Mouse (Mus musculus) CH12.LX (cell line): Measurements from ENCODE around the gene Ehf. TPM values are rescaled to one million over a fixed set of nuclear protein-coding genes. Genes with fewer than 3 reads are reported as not detected.

Source experiments
- DNase-seq: peaks from one replicate; pipeline ENCODE4 v3.0.0-alpha.2; 2013; ENCODE audit errors: extremely low read depth
- H3K27ac ChIP-seq: 2 replicates; pipeline ENCODE4 v1.5.1; 2012; ENCODE audit warnings: low read depth, mild to moderate bottlenecking, control low read depth, moderate library complexity; ENCODE audit not compliant: insufficient read depth
- H3K27me3 ChIP-seq: replicated peaks from 2 replicates; pipeline ENCODE3; 2012; ENCODE audit warnings: inconsistent platforms
- H3K36me3 ChIP-seq, 2 experiments: replicated peaks in 1 of 2; 2 replicates each; pipeline versions ENCODE3 to v1.6.1; 2012; ENCODE audit warnings: inconsistent platforms in 1 of 2, low read length in 1 of 2, mild to moderate bottlenecking in 1 of 2, mixed read lengths in 1 of 2, moderate library complexity in 1 of 2; ENCODE audit not compliant: control insufficient read depth in 1 of 2, insufficient read depth in 1 of 2
- H3K4me1 ChIP-seq, 2 experiments: 2 replicates each; pipeline ENCODE4 v1.6.1; 2012; ENCODE audit warnings: inconsistent platforms in 1 of 2, moderate library complexity in 1 of 2; ENCODE audit not compliant: insufficient read depth in 2 of 2, control insufficient read depth in 1 of 2
- H3K4me2 ChIP-seq: 2 replicates; pipeline ENCODE4 v1.6.1; 2012; ENCODE audit warnings: low read depth, mild to moderate bottlenecking, control low read depth; ENCODE audit not compliant: poor library complexity, insufficient read depth, severe bottlenecking
- H3K4me3 ChIP-seq, 3 experiments: fragments of 150-350 bp in 1 of 3; sonication (generic) in 1 of 3; replicated peaks in 1 of 3; 2 replicates each; pipeline versions ENCODE3 to v1.5.1; 2011 to 2012; ENCODE audit warnings: low read depth in 2 of 3, low read length in 2 of 3, mild to moderate bottlenecking in 2 of 3, moderate library complexity in 2 of 3, control low read depth in 1 of 3, improper control_type of control experiment in 1 of 3, inconsistent platforms in 1 of 3, mixed read lengths in 1 of 3; ENCODE audit not compliant: poor library complexity in 1 of 3
- H3K79me2 ChIP-seq: replicated peaks from 2 replicates; pipeline ENCODE4 v1.6.1; 2012; ENCODE audit warnings: mild to moderate bottlenecking, moderate library complexity; ENCODE audit not compliant: control insufficient read depth, poor library complexity, insufficient read depth, severe bottlenecking; ENCODE audit errors: extremely low read depth
- H3K9ac ChIP-seq: 2 replicates; pipeline ENCODE4 v1.6.1; 2012; ENCODE audit warnings: low read depth, mild to moderate bottlenecking, control low read depth, moderate library complexity; ENCODE audit not compliant: insufficient read depth
- H3K9me3 ChIP-seq: replicated peaks from 2 replicates; pipeline ENCODE3; 2012; ENCODE audit warnings: low read length, inconsistent platforms, mixed read lengths
- CHD1 ChIP-seq: IDR thresholded peaks from 2 replicates; pipeline ENCODE4 v1.6.1; 2012; ENCODE audit warnings: low read depth, low read length, improper control_type of control experiment, inconsistent platforms
- E2F4 ChIP-seq: IDR thresholded peaks from 2 replicates; pipeline ENCODE4 v1.6.1; 2011; ENCODE audit warnings: low read depth, low read length, improper control_type of control experiment; ENCODE audit not compliant: insufficient replicate concordance
- ETS1 ChIP-seq: conservative IDR thresholded peaks from 2 replicates; pipeline ENCODE4 v1.6.1; 2012; ENCODE audit warnings: low read depth, mild to moderate bottlenecking, inconsistent platforms, low read length, improper control_type of control experiment, moderate library complexity
- GABPA ChIP-seq: IDR thresholded peaks from 2 replicates; pipeline ENCODE4 v1.6.1; 2012; ENCODE audit warnings: low read depth, low read length, improper control_type of control experiment, inconsistent platforms; ENCODE audit not compliant: insufficient replicate concordance
- HCFC1 ChIP-seq: IDR thresholded peaks from 2 replicates; pipeline ENCODE4 v1.6.1; 2012; ENCODE audit warnings: low read depth, mild to moderate bottlenecking, inconsistent platforms, low read length, improper control_type of control experiment
- IRF4 ChIP-seq: IDR thresholded peaks from 2 replicates; pipeline ENCODE4 v1.6.1; 2014; ENCODE audit warnings: low read depth, mild to moderate bottlenecking, inconsistent platforms, low read length, improper control_type of control experiment
- KAT2A ChIP-seq: IDR thresholded peaks from 2 replicates; pipeline ENCODE4 v1.6.1; 2012; ENCODE audit warnings: low read length, improper control_type of control experiment, inconsistent platforms; ENCODE audit not compliant: insufficient replicate concordance
- MAFK ChIP-seq: IDR thresholded peaks from 2 replicates; pipeline ENCODE4 v1.6.1; 2011; ENCODE audit warnings: low read length, improper control_type of control experiment; ENCODE audit not compliant: insufficient replicate concordance
- MAX ChIP-seq: IDR thresholded peaks from 2 replicates; pipeline ENCODE4 v1.6.1; 2011; ENCODE audit warnings: low read length, improper control_type of control experiment
- MEF2A ChIP-seq: IDR thresholded peaks from 2 replicates; pipeline ENCODE4 v1.6.1; 2014; ENCODE audit warnings: low read depth, mild to moderate bottlenecking, inconsistent platforms, low read length, improper control_type of control experiment, borderline replicate concordance
- MXI1 ChIP-seq: IDR thresholded peaks from 2 replicates; pipeline ENCODE4 v1.6.1; 2011; ENCODE audit warnings: mild to moderate bottlenecking, low read depth, low read length, improper control_type of control experiment
- MYC ChIP-seq: IDR thresholded peaks from 2 replicates; pipeline ENCODE4 v1.6.1; 2011; ENCODE audit warnings: low read depth, mild to moderate bottlenecking, improper control_type of control experiment, low read length
- NRF1 ChIP-seq: IDR thresholded peaks from 2 replicates; pipeline ENCODE4 v1.6.1; 2014; ENCODE audit warnings: low read depth, mild to moderate bottlenecking, inconsistent platforms, low read length, improper control_type of control experiment, moderate library complexity
- PAX5 ChIP-seq: IDR thresholded peaks from 2 replicates; pipeline ENCODE4 v1.6.1; 2012; ENCODE audit warnings: low read length, inconsistent platforms, mixed read lengths
- POLR2A ChIP-seq: IDR thresholded peaks from 2 replicates; pipeline ENCODE4 v1.6.1; 2011; ENCODE audit warnings: low read depth, mild to moderate bottlenecking, improper control_type of control experiment, low read length
- POLR2AphosphoS2 ChIP-seq: IDR thresholded peaks from 2 replicates; pipeline ENCODE4 v1.6.1; 2011; ENCODE audit warnings: low read depth, low read length, improper control_type of control experiment
- RAD21 ChIP-seq: IDR thresholded peaks from 2 replicates; pipeline ENCODE4 v1.6.1; 2011; ENCODE audit warnings: low read depth, mild to moderate bottlenecking, low read length, improper control_type of control experiment, moderate library complexity
- RCOR1 ChIP-seq: conservative IDR thresholded peaks from 2 replicates; pipeline ENCODE4 v1.6.1; 2012; ENCODE audit warnings: low read depth, mild to moderate bottlenecking, inconsistent platforms, low read length, improper control_type of control experiment
- SIN3A ChIP-seq: IDR thresholded peaks from 2 replicates; pipeline ENCODE4 v1.6.1; 2012; ENCODE audit warnings: low read length, improper control_type of control experiment, inconsistent platforms
- TBP ChIP-seq: conservative IDR thresholded peaks from 2 replicates; pipeline ENCODE4 v1.6.1; 2011; ENCODE audit warnings: low read depth, low read length, improper control_type of control experiment
- TCF12 ChIP-seq: IDR thresholded peaks from 2 replicates; pipeline ENCODE4 v1.6.1; 2014; ENCODE audit warnings: low read depth, mild to moderate bottlenecking, inconsistent platforms, low read length, improper control_type of control experiment
- UBTF ChIP-seq: IDR thresholded peaks from 2 replicates; pipeline ENCODE4 v1.6.1; 2012; ENCODE audit warnings: low read depth, mild to moderate bottlenecking, inconsistent platforms, low read length, improper control_type of control experiment, moderate library complexity
- ZKSCAN1 ChIP-seq: IDR thresholded peaks from 2 replicates; pipeline ENCODE4 v1.6.1; 2012; ENCODE audit warnings: low read depth, inconsistent platforms, low read length, improper control_type of control experiment, borderline replicate concordance
- ZNF384 ChIP-seq: IDR thresholded peaks from 2 replicates; pipeline ENCODE4 v1.6.1; 2012; ENCODE audit warnings: low read depth, low read length, improper control_type of control experiment, inconsistent platforms
- dilution Hi-C: fragments of 300-500 bp; cut with MboI; formaldehyde crosslinking; loops from 2 replicates; pipeline ENCODE4 v1.14.3; 2020; ENCODE audit warnings: low sequenced_read_pairs; ENCODE audit not compliant: extremely low pct_unique_long_range_greater_than_20kb, extremely low pct_ligation_motif_present
- in situ Hi-C: fragments of 300-500 bp; cut with MboI; formaldehyde crosslinking; loops from 3 replicates; pipeline ENCODE4 v1.14.3; 2019; ENCODE audit warnings: low sequenced_read_pairs, low pct_ligation_motif_present, low pct_unique_long_range_greater_than_20kb, mixed read lengths
- polyA plus RNA-seq: library from polyadenylated mRNA; unstranded; fragments of >175 nt; gene quantifications from 2 replicates; pipeline ENCODE4 v1.2.1, GENCODE M21; 2012; ENCODE audit warnings: low read depth; ENCODE audit not compliant: insufficient read length
- total RNA-seq, 2 experiments: library from RNA; depleted of rRNA; stranded (reverse); fragments of 300-350 nt in 1 of 2; fragments of >200 nt in 1 of 2; gene quantifications; 2 replicates each; pipeline ENCODE4 v1.2.3; 2012 to 2014

Ehf gene
- total and polyA plus RNA-seq, 3 experiments, result 0.63 to 0.64 TPM; not detected in 1

DNA sequence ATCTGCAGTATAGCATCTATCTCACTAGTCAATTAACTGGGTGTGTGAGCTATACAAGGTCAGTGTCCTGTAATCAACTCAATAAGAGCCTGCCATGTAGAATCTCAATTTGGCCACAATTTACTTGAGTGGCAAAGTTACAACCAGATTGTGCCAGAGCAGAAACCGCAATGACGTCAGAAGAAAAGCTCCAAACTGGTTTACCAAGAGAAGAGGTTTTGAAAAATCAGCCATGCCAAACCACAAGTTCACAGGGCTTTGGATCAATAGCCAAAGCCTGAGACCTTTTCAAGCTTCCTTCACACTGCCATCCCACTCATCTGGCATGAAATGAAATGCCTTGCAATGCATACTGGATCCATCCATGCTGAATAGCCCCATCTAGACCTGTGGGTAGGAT is 76.3 kb downstream of the Ehf start:
- no peak overlapping the region for H3K27ac ChIP-seq
- H3K27me3 ChIP-seq, result no peaks in the 10 kb centered on the region
- DNase-seq, result no peak
- no peaks in the 10 kb centered on the region for H3K79me2 ChIP-seq
- no peaks in the 10 kb centered on the region for H3K4me1 ChIP-seq
- H3K9ac ChIP-seq, result no peak overlapping the region
- in situ Hi-C loops, result no loop called here
- dilution Hi-C loops, result no loop called here
- TF ChIP-seq POLR2AphosphoS2 (no peak), RCOR1 (no peak), POLR2A (no peak), NRF1 (no peak), KAT2A (no peak), RAD21 (no peak), ETS1 (no peak), MYC (no peak), UBTF (no peak), PAX5 (no peak), TBP (no peak), GABPA (no peak)
- no peak overlapping the region for H3K4me2 ChIP-seq
- no peaks in the 10 kb centered on the region for H3K36me3 ChIP-seq
- H3K9me3 ChIP-seq, result no peaks in the 10 kb centered on the region
- H3K4me3 ChIP-seq, result no peak overlapping the region

- H3K27me3 ChIP-seq, result no peaks in the 10 kb centered on the region
- DNase-seq, result no peak
- H3K4me3 ChIP-seq, result no peak overlapping the region
- H3K4me1 ChIP-seq, result peaks cover 0 to 3% of the 10 kb centered on the region in 2 experiments; a peak in 1 of 4 replicates
- in situ Hi-C loops, result no loop called here
- H3K9ac ChIP-seq, result no peak overlapping the region
- H3K79me2 ChIP-seq, result no peaks in the 10 kb centered on the region
- no peak overlapping the region for H3K4me2 ChIP-seq
- H3K36me3 ChIP-seq, result no peaks in the 10 kb centered on the region
- H3K27ac ChIP-seq, result no peak overlapping the region
- TF ChIP-seq CHD1 (no peak), MEF2A (no peak), TCF12 (no peak), RAD21 (no peak), MAFK (no peak), MXI1 (no peak), E2F4 (no peak), MYC (no peak), ZNF384 (no peak), RCOR1 (no peak), MAX (no peak), TBP (no peak), PAX5 (no peak), SIN3A (no peak), HCFC1 (no peak), ZKSCAN1 (no peak), IRF4 (no peak)
- H3K9me3 ChIP-seq, result no peaks in the 10 kb centered on the region
- dilution Hi-C loops, result no loop called here
These were observed 82.2 kb downstream of the Ehf start for GRCm38 (mm10) chr2:103220871-103221270.
